1 mouse cellular context compared by ENCODE assay signal in the genomic region with DNA sequence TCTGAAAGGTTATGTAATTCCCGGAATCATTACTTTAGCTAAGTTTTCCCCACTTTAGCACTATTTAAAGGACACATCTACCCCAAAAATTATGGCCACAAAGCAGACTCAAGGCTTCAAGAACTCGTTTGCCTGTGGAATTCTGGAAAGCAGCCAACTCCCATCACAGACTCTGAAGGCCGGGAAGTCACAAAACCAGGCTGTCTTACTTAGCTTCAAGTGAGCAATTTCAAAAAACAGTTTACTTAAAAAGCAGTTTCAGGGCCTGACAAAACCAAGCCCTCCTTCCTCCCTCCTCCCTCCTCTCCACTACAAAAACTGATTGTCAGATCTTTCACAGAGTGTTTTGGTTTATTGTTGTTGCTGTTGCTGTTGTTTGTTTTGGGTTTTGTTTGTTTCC.
TF ChIP-seq lines count a peak whose summit lies in the region.

No protein-coding gene starts in this region.

TF ChIP-seq in MEL, 35 proteins besides CTCF, POLR2A, EP300 and RAD21 (continued from another document):
- TF ChIP-seq POLR2AphosphoS2 (IDR thresholded peaks at IDR 0.05; ENCODE audit: low read length) (no peak), USF1 (IDR thresholded peaks at IDR 0.05; ENCODE audit: low read depth, low read length) (no peak), BHLHE40 (IDR thresholded peaks at IDR 0.05; ENCODE audit: borderline replicate concordance, low read depth, low read length) (no peak)
